Mouse (Mus musculus) embryonic facial prominence, embryonic 13.5 days (tissue): Measurements from ENCODE around the gene Dtx3. TPM values are rescaled to one million over a fixed set of nuclear protein-coding genes. Genes with fewer than 3 reads are reported as not detected.
A peak's percentile ranks its signal among the peaks of the same experiment; 100 is the strongest.

Experiments
- ATAC-seq: fragments of 200-750 bp; cut with Nextera tagmentation; 2 replicates; pipeline ENCODE4 v1.8.0; 2017; ENCODE audit warnings: low read depth; ENCODE audit not compliant: insufficient number of reproducible peaks, insufficient read depth, low FRiP score, low TSS enrichment
- H3K27ac ChIP-seq: fragments of 300-500 bp; sonication (generic); 2 replicates; pipeline ENCODE4 v1.5.1; 2015; ENCODE audit warnings: moderate library complexity, mild to moderate bottlenecking, inconsistent platforms
- H3K27me3 ChIP-seq: fragments of 300-500 bp; sonication (generic); 2 replicates; pipeline ENCODE4 v1.6.1; 2015; ENCODE audit warnings: mild to moderate bottlenecking, inconsistent platforms
- H3K36me3 ChIP-seq: fragments of 300-500 bp; sonication (generic); 2 replicates; pipeline ENCODE4 v1.6.1; 2015; ENCODE audit warnings: mild to moderate bottlenecking, inconsistent platforms
- H3K4me1 ChIP-seq: fragments of 300-500 bp; sonication (generic); 2 replicates; pipeline ENCODE4 v1.6.1; 2015; ENCODE audit warnings: inconsistent platforms
- H3K4me2 ChIP-seq: fragments of 300-500 bp; sonication (generic); 2 replicates; pipeline ENCODE4 v1.6.1; 2015; ENCODE audit warnings: moderate library complexity, mild to moderate bottlenecking, inconsistent platforms
- H3K4me3 ChIP-seq: fragments of 300-500 bp; sonication (generic); 2 replicates; pipeline ENCODE4 v1.5.1; 2015; ENCODE audit warnings: mild to moderate bottlenecking, inconsistent platforms
- H3K9ac ChIP-seq: fragments of 300-500 bp; sonication (generic); 2 replicates; pipeline ENCODE4 v1.6.1; 2015; ENCODE audit warnings: mild to moderate bottlenecking, inconsistent platforms
- H3K9me3 ChIP-seq: fragments of 300-500 bp; sonication (generic); 2 replicates; pipeline ENCODE4 v1.6.1; 2016; ENCODE audit warnings: inconsistent platforms
- WGBS: fragments of 180-500 bp; shearing (Covaris S2); methylation state at CpG from one replicate; pipeline ENCODE4 v1.1.7; 2015; ENCODE audit warnings: mixed read lengths; 5-methylcytosine and 5-hydroxymethylcytosine counted together
- polyA plus RNA-seq: library from polyadenylated mRNA; unstranded; fragments of >200 nt; fragmentation: Nextera tagmentation; extraction: Ambion mirVana; gene quantifications from 2 replicates; pipeline ENCODE4 v1.2.1, GENCODE M21; 2015

Dtx3 gene
- polyA plus RNA-seq, 1 experiment from 2014 or later = 165 TPM

- Histone ChIP-seq H3K27me3 (peaks cover 65% of the 10 kb centered on the region), H3K4me2 (no peak overlapping the region), H3K27ac (no peak overlapping the region), H3K4me3 (no peak overlapping the region), H3K9ac (no peak overlapping the region), H3K36me3 (no peaks in the 10 kb centered on the region), H3K4me1 (peaks cover 30% of the 10 kb centered on the region), H3K9me3 (no peaks in the 10 kb centered on the region)
- no peak for ATAC-seq
- 83% methylated on average over 16 of the region's 16 CpGs for WGBS
Observed at GRCm38 (mm10) chr10:127173148-127174065, 22.1 kb downstream of the Dtx3 start.

GRCm38 (mm10) chr10:127171631-127172200 lies 23.8 kb downstream of the Dtx3 start:
- WGBS = 86% methylated on average over 15 of the region's 15 CpGs
- Histone ChIP-seq H3K9ac (no peak overlapping the region), H3K36me3 (no peaks in the 10 kb centered on the region), H3K4me1 (peaks cover 25% of the 10 kb centered on the region), H3K27me3 (peaks cover 63% of the 10 kb centered on the region), H3K4me2 (no peak overlapping the region), H3K27ac (no peak overlapping the region), H3K9me3 (no peaks in the 10 kb centered on the region), H3K4me3 (no peak overlapping the region)
- no peak for ATAC-seq

GRCm38 (mm10) chr10:127170837-127171272 lies 24.7 kb downstream of the Dtx3 start:
- Histone ChIP-seq H3K4me2 (peak overlapping the region; percentile 75), H3K36me3 (no peaks in the 10 kb centered on the region), H3K27ac (no peak overlapping the region), H3K9me3 (no peaks in the 10 kb centered on the region), H3K27me3 (peaks cover 63% of the 10 kb centered on the region), H3K4me3 (peak overlapping the region; percentile 44), H3K4me1 (peaks cover 31% of the 10 kb centered on the region), H3K9ac (peak overlapping the region; percentile 55)
- peak; percentile 58; the same call in 1 of the 2 replicates for ATAC-seq
- 0% methylated on average over 29 of the region's 29 CpGs for WGBS

DNA sequence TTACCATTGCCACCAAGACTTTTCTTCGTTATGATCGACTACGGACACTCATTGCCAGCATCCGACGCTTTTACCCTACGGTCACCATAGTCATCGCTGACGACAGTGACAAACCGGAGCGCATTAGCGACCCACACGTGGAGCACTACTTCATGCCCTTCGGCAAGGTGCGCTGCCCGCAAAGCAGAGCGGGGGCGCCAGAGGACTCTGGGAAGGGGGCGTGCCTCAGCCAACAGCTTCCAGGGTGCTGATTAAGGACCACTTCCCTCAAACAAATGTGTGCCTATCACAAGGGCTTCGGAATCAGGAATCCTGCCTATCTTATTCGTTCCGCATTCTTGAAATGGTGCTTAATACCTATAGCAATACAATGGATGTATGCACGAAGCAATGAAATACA lies 25.5 kb downstream of the Dtx3 start:
- H3K27ac ChIP-seq = no peak overlapping the region
- H3K36me3 ChIP-seq = no peaks in the 10 kb centered on the region
- H3K4me1 ChIP-seq = peaks cover 38% of the 10 kb centered on the region
- peaks cover 72% of the 10 kb centered on the region for H3K27me3 ChIP-seq
- H3K4me2 ChIP-seq = peak overlapping the region; percentile 75
- H3K9ac ChIP-seq = peak overlapping the region; percentile 55; the same call in 1 of the 2 replicates
- ATAC-seq = no peak
- WGBS = 1% methylated on average over 22 of the region's 22 CpGs
- H3K9me3 ChIP-seq = no peaks in the 10 kb centered on the region
- H3K4me3 ChIP-seq = peak overlapping the region; percentile 44

GRCm38 (mm10) chr10:127167614-127168192 lies 27.8 kb downstream of the Dtx3 start:
- Histone ChIP-seq H3K9ac (no peak overlapping the region), H3K27ac (no peak overlapping the region), H3K4me1 (peaks cover 40% of the 10 kb centered on the region), H3K27me3 (peaks cover 92% of the 10 kb centered on the region), H3K9me3 (no peaks in the 10 kb centered on the region), H3K36me3 (no peaks in the 10 kb centered on the region), H3K4me3 (no peak overlapping the region), H3K4me2 (no peak overlapping the region)
- ATAC-seq = no peak
- WGBS = 22% methylated on average over 10 of the region's 10 CpGs

GRCm38 (mm10) chr10:127166771-127167613 lies 28.5 kb downstream of the Dtx3 start:
- WGBS = 25% methylated on average over 15 of the region's 15 CpGs
- Histone ChIP-seq H3K4me3 (peak overlapping the region; percentile 64), H3K9ac (no peak overlapping the region), H3K4me2 (peak overlapping the region; percentile 100), H3K9me3 (no peaks in the 10 kb centered on the region), H3K27ac (no peak overlapping the region), H3K36me3 (no peaks in the 10 kb centered on the region), H3K27me3 (peaks cover 89% of the 10 kb centered on the region), H3K4me1 (peaks cover 40% of the 10 kb centered on the region)
- no peak for ATAC-seq

DNA sequence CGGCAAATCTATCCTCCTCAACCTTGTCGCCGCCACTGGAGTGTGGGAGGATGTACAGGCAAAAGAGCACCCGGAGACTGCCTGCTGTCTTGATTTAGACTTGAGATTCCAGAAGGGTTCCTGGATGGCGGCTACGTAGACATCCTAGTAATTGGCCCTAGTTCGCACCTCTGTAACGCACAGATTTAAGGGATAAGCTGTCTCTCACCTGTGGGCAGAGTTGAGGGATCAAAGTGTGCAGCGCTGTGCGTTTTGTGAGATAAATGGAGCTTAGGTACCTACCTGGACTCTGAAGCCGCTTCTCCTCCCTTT lies 29.2 kb downstream of the Dtx3 start:
- Histone ChIP-seq H3K27me3 (peaks cover 83% of the 10 kb centered on the region), H3K9me3 (no peaks in the 10 kb centered on the region), H3K4me1 (peaks cover 40% of the 10 kb centered on the region), H3K27ac (no peak overlapping the region), H3K4me2 (peak overlapping the region; percentile 100), H3K9ac (peak overlapping the region; percentile 79; the same call in 1 of the 2 replicates), H3K36me3 (no peaks in the 10 kb centered on the region), H3K4me3 (peak overlapping the region; percentile 64)
- no peak for ATAC-seq
- WGBS = 3% methylated on average over 11 of the region's 11 CpGs

- H3K4me1 ChIP-seq = peaks cover 36% of the 10 kb centered on the region
- WGBS = under 1% methylated on average over 55 of the region's 56 CpGs
- H3K4me3 ChIP-seq = peak overlapping the region; percentile 64
- no peak overlapping the region for H3K27ac ChIP-seq
- peak overlapping the region; percentile 79 for H3K9ac ChIP-seq
- peak; percentile 26; the same call in 1 of the 2 replicates for ATAC-seq
- H3K4me2 ChIP-seq = peak overlapping the region; percentile 100
- H3K27me3 ChIP-seq = peaks cover 77% of the 10 kb centered on the region
- H3K36me3 ChIP-seq = no peaks in the 10 kb centered on the region
- no peaks in the 10 kb centered on the region for H3K9me3 ChIP-seq
Observed at GRCm38 (mm10) chr10:127165654-127166403, 29.7 kb downstream of the Dtx3 start.

DNA sequence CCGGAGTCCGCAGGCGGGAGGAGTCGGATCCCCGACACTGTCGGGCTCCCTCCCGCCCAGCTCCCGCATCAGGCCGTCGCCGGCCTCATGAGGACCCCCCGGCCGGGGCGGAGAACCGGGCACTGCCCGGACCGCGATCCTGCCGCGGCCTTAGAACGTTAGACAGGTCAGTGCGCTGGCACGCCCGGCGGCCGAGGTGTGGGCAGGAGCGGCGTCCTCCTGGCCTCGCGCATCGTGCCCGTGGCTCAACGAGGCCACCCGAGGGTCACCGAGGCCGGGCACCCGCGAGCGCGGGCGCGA lies 30.2 kb downstream of the Dtx3 start:
- Histone ChIP-seq H3K4me1 (peaks cover 32% of the 10 kb centered on the region), H3K9ac (peak overlapping the region; percentile 79), H3K4me3 (peak overlapping the region; percentile 64), H3K36me3 (no peaks in the 10 kb centered on the region), H3K4me2 (peak overlapping the region; percentile 100), H3K27ac (no peak overlapping the region), H3K9me3 (no peaks in the 10 kb centered on the region), H3K27me3 (peaks cover 72% of the 10 kb centered on the region)
- ATAC-seq = peak; percentile 69
- under 1% methylated on average over 42 of the region's 42 CpGs for WGBS

DNA sequence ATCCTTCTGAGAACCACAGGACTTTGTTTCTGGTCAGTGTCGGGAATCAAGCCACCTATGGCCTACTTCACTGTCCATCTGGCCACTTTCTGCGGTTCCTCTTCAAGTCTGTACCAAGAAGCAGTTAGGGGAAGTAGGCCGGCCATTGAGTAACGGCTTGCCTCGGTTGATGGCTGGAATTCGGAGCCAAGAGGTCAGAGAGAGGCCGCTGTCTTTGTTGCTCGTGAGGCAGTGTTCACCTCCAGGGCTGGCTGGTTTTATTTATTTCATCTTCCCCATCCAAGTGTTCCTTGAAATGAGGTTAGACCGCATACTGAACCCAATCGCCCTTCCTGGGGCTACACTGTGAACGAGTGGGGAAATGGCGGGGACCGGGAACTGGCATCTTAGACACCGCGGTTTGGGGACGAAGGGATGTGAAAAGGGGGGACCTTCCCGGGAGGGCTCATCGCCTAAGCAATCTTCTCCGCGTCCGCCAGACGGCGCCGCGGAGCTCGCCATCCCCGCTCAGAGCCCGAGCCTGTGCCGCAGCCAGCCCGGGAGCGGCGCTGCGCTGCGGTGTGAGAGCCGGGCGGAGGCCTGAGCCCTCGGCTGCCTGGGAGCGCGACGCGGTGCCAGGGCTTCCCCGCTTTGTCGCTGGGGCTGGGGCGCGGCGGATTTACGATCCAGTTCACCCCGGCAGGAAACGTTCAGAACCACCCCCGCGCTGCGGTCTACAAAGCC lies 30.7 kb downstream of the Dtx3 start, which contains the start of gene B4galnt1:
B4galnt1 (plus strand) TSS at position 595 of the 723 bp plus-strand sequence.
- H3K36me3 ChIP-seq = no peaks in the 10 kb centered on the region
- H3K9ac ChIP-seq = peak within 1 kb of the TSS; percentile 79
- H3K27ac ChIP-seq = no peak within 1 kb of the TSS
- H3K27me3 ChIP-seq = peaks cover 67% of the 10 kb centered on the region
- WGBS = 3% methylated on average over 49 of the region's 52 CpGs
- peak; percentile 76 for ATAC-seq
- no peaks in the 10 kb centered on the region for H3K9me3 ChIP-seq
- peak within 1 kb of the TSS; percentile 64 for H3K4me3 ChIP-seq
- H3K4me2 ChIP-seq = peak within 1 kb of the TSS; percentile 100
- peaks cover 27% of the 10 kb centered on the region for H3K4me1 ChIP-seq
